Mouse (Mus musculus): ENCODE measurements at regions not wholly inside any gene's neighbourhood (a gene's known extent, or its start where the extent isn't known, plus 50 kb on each side); places are given as distances from the start of the nearest gene placed in this dataset.

DNA sequence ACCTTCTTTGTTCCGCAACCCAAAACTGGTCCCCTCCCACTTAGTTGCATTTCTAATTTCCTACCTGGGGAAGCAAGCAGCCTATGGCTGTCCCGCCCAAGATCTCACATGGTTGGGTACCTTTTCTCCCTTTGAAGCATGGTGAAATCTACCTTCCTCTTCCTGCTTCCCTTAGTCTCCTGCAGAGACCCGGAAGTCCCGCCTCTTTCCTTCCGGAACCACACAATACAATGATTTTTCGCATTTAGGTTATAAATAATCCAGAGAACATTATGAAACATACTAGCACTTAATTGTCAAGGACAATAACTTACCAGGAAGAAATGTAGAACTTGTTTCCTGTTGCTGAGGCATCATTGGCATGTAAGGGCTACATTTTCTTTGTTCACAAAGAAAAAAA lies 58.8 kb downstream of the 1700009N14Rik start:
- no peak for DNase-seq (ENCODE audit: low spot score)

DNA sequence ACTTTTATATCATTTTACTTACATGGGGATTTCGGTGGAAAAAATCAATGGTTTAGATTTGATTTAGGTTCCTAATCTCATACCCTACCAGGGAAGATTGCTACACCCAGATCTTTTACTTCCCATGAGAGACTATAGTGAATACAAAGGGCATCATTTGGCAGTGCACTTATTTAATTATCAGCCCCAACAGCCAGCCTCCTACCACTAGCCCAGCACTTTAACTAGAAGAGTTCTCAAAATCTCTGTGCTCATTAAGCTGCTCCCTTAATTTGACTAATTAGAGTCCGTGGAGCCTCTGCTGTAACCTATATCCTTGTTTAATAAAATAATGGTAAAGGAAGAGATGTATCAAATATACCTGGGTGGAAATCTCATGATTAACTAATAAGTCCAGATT lies 77.4 kb downstream of the 1700009N14Rik start:
- no peak for DNase-seq (ENCODE audit: low spot score)

DNA sequence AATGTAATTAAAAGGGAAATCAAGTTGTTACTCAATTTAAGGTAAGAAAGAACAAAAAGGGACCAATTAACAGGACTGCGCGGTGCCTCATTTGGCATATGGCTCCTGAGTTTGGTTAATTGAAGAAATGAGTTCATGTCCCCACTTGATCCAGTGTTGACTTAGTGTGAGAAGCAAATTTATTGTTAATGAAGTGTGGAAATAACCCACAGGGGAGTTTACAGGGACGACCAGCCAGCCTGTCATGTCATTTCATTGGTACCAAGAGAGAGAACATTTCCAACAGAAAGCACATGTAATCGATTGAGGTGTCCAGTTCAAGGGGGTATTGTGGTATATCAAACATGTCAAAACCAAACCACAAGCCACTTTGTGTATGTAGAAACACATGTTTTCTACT lies 78.6 kb downstream of the 1700009N14Rik start:
- DNase-seq (ENCODE audit: low spot score): no peak

DNA sequence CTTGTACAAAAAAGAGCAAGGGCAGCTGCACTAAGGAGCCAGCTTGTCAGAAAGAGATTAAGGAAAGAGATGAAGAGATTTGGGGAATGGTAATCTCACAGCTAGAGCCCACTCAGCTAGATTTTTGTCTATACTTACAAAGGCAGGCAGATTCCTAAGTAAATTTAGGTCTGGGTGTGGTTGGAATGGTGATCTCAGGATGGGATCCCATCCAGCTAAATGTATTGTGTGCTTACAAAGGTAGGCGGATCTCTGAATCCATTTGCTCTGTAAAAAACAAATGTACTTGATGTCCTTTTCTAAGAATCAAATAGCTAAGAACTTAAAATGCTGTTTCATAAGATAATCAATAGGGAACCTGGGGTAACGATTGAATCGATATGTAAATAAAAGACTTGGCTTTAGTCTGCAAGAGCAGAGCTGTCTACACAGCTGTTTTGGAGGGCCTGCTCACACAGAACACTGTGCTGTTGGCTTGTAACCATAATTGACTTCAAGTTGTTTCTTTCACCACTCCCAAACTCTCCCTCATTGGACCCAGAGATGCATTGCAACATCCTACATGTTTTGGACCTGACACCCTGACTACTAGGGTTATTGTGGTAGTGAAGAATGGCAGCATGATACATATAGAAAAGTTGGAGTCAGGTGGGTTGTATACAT lies 106.1 kb downstream of the 1700009N14Rik start:
- DNase-seq (ENCODE audit: low spot score): no peak

DNA sequence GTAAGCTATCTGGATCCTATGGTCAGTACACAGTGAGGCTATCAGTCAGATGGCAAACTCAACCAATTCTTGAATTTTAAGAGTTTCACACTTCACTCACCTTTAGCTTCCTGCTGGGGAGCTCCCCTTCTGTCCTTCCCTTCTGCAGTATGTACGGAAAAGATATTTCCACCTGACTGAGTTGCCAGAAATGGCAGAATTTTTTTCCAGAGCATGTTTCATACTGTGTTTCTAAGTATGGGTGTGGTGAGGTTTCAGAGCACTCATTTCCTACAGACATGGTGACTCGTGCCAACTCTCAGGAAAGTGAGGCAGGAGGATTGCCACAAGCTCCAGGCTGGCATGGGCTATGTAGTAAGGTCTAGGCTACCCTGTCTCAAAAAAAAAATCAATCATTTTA lies 147.3 kb downstream of the 1700009N14Rik start:
- no peak for DNase-seq (ENCODE audit: low spot score)

DNA sequence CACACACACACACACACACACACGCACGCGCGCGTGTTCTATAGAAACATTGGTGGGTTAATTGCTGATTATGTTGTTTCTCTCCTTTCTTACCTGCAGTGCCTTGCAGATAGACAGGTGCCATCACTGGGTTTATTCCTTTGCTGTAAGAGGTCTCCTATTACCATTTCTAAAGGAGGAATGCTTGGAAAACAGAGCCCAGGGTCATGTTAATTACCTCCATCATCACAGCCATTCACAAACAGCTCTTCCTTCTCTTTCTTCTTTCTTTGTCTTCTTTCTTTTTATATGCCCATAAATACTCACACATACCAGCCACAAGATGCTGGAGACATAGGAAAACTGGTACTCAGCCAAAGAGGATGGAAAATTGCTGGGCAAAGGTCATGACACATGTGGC lies 155.0 kb downstream of the 1700009N14Rik start:
- no peak for DNase-seq (ENCODE audit: low spot score)

DNA sequence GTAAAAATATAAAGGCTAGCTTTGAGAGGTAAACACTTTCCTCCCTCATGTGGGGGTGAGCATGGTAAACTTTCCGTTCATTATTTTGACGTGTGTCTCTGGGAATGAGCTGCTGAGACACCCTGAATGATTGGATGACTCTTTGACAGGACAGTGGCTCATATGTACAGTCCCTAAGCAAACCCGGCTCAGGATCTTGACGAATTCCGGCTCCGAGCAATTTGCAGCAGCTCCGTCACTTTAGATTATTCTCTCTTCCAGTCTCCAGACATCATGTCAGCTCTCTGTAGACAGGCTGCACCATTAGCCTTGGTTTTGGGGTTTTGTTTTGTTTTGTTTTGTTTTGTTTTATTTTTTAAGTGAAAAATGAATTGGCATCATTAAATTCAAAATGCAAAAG lies 194.0 kb downstream of the 1700009N14Rik start:
- no peak for DNase-seq (ENCODE audit: low spot score)

DNA sequence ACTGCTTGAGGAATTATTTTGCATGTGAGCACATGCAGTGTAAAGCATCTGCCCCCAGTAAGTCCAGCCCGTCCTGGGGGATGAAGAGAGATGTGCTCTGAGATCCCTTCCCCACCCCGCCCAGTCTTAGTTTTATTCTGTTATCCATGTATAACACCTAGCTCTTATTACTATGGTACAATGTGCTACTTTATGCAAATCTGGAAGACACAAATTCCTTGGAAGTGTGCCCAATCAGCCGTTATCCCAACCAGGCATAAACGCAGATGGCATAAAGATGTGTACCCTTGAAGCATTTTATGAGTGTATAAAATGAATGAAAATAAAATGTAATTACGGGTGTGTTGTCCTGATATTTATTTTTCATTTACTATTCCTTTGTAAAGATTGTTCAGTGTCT lies 194.8 kb downstream of the 1700009N14Rik start:
- no peak for DNase-seq (ENCODE audit: low spot score)

DNA sequence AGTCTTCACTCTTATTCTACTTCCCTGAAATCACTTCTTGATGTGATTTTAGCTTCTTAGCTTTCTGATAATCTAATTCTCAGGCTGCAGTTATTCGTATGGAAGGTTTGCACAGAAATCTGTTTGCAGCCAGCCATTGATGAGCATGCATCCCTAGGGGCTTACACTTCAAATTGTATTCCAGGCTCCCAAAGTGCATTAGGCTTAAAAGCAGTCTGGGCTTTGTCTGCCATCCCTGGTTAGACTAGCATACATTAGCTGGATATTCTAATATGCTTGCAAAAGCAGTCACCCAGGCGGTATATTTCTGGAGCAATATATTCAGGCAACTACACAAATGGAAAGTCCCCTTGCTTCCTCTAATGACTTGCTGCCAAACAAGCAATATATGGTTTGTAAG lies 210.4 kb downstream of the 1700009N14Rik start:
- DNase-seq (ENCODE audit: low spot score): no peak

DNA sequence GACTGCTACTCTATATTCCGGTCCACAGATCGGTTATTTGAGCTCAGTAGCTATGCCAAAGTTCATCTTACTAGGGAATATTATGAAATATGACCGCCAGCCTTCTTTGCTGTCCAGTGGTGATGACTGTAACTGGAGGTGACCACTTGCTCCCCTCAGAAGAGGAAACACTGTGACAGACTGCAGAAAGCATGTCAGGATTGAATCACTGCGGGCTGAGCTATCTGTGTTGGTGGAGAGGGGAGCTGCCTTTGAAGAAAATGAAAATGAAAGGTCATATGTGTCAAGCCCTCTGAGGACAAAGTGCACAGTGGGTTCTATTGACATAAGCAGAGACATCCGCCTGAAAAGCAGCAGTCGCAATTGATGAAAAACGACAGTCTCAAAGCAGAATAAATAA lies 222.5 kb downstream of the 1700009N14Rik start:
- DNase-seq (ENCODE audit: low spot score): no peak

DNA sequence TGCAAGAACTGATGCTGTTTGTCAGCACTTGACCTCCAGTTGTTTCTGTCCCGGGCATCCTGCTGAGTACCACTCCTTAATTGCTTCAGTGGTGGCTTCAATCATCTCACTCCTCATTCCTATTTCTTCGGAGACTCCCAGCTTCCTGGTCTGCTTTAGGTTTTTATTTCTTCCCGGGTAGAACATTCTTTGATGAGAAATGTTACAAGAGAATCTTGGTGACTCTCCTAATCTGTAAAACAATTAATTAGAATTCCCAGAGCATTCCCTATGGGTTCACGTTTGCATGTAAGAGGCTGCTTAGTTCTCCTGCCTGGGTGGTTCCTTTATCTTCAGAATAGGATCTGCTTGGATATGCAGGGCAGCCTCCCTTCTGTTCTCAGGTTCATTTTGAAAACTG lies 245.1 kb downstream of the 1700009N14Rik start:
- no peak for DNase-seq (ENCODE audit: low spot score)

DNA sequence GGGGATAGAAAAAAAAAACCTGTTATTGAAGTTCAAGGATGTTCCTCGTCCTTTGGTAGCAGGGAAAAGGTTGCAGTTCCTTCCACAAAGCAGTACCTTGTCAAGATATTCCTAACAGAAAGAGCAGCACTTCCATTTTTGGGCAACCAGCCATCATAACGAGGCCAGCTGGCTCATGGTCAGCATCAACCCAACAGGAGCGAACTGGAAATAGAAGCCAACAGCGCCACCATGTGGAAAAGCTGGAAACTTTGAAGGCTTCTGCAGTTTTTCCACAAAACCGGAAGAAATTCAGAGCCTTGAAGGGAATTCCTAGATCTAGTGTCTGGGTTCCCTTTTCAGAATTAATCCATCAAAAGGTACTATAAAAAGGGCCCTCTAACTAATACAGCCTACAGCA lies 247.5 kb downstream of the 1700009N14Rik start:
- peak; percentile 82 for DNase-seq (ENCODE audit: low spot score)

DNA sequence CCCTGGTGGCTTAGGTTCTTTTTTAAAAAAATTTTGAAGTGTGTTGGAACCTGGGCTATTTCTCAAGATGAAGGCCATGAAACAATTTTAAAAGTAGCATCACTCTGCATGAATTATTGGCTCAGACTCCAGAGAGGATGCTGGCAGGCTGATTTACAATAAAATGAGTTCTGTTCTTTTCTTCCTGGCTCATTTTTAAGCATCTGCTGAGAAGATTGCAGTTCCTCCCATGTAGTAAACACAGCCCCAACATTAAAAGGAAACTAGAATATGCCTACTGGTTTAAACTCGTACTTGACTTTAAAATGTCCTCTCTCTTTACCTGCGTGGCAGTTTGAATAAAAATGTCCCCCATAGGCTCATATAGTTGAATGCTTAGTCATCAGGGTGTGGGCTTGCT lies 249.3 kb downstream of the 1700009N14Rik start:
- DNase-seq (ENCODE audit: low spot score): no peak

DNA sequence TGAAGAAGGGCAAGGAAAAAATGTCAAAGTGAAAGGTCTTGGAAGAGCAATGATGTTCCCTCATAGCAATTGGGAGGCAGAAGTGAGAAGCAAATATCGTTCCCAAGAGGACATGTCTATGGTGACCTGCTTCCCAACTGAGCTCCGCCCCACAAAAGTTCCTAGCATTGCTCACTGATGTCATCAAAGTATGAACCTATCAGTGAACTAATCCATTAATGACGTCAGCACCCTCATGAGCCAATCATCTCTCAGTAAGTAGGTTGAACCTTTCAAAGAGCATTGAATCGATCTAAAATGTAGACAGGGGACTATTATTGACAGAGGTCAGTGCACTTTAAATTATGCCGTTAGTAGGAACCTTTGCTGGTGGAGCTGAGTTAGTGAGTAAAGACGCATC lies 267.4 kb downstream of the 1700009N14Rik start:
- DNase-seq (ENCODE audit: low spot score): no peak

DNA sequence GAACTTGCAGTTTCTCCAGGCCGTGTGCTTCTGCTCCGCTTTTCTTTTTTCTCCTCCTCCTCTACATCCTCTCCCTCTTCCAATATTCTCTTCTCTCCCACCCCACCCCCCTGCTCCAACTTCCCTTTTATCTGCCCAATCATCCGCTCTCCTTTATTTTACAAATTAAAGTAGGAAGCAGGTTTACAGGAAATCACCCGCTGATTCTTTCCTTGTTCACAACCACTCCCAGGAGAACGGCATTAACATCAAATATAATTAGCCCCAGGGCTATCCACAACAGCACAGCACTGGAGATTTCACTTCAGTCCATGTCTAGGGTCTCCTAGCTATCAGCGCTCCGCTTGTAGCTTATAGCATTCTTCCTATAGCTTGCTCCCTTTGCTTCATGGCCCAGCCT lies 268.6 kb downstream of the 1700009N14Rik start:
- DNase-seq (ENCODE audit: low spot score): no peak

DNA sequence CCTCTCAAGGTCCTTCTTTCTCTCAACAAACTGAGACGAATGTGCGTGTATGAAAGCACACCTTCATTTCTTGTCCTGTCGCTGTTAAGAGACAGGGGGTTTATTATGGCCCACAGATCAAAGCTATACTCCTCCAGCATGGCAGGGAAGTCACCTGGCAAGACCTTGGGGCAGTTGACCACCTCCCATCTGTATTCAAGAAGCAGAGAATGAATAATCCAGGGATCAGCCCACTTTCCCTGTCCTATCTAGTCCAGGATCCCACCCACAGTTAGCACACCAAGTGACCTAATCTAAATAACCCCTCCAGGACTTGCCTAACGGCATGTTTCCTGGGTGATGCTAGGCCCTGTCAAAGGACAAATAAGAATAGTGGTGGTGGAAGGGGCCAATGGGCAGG lies 269.9 kb downstream of the 1700009N14Rik start:
- DNase-seq (ENCODE audit: low spot score): no peak

DNA sequence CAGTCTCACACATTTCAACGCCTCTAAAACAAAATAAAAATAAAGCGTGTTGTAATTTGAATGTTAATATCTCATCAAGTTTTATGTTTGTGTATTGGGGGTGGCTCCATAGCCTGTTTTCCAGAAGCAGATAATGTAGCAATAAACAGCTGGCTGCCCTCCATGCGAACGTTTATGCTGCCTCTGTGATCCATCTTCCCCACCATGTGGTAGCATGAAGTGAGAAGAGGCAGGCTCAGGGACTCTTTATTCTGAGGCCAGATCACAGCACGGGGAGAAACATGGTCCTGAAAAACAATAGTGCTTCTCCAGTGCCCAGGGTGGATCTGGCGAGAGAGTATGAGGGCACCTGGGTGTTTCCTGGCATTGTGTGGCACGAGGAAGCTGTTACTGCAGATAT lies 271.4 kb downstream of the 1700009N14Rik start:
- DNase-seq (ENCODE audit: low spot score): no peak

DNA sequence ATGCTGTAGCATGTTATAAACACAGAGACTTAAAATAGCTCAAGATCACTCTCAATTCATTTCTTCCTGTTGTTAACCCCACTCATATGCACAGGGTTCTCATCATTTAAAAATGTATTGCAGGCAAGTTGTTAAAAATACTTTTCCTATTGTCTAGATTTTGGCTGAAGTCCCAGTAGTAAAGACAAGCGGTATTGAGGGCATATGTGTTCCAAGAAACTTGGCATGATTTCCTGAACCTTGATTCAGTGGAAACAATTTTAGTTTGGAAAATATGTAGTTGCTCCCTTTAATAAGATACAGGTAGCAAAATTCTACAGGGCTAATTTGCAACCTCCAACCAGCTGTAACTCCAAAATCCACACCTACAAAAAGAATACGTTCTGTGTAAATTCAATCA lies 315.5 kb downstream of the 1700009N14Rik start:
- no peak for DNase-seq (ENCODE audit: low spot score)

DNA sequence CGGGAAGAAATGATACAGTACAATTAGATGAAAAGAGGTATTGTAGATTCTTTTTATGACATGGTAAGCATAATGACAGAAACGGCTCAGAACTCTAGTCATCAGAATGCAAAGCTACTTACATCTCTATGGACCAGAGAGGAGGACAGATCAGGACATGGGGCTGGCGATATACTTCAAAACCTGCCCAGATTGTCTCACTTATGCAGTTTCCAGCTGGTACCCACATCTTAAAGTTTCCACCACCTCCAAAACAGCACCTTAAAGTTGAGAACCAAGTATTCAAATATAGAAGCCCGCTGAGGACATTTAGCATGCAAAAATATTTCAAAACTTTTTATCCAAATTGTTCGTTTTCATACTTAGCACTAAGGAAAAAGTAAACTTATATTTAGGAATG lies 341.0 kb downstream of the 1700009N14Rik start:
- DNase-seq (ENCODE audit: low spot score): no peak

DNA sequence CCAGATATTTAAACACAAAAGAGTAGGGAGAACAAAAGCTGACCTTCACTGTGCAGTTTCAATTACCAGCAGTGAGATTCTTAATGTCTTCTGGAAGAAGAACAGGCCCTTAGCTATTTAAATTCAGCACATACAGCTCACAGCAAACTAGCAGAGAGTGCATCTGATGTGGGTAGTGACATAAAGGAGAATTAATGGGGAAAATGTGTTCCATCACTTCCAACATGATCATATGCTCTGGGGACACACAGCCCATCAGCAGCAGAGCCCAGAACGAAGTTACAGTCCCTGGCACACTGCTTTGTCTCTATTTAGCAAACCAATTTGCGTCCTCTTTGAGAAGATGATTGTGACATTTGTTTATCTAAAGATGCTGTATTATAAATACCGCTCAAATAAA lies 332.9 kb upstream of the Aco1 start:
- DNase-seq (ENCODE audit: low spot score): no peak

DNA sequence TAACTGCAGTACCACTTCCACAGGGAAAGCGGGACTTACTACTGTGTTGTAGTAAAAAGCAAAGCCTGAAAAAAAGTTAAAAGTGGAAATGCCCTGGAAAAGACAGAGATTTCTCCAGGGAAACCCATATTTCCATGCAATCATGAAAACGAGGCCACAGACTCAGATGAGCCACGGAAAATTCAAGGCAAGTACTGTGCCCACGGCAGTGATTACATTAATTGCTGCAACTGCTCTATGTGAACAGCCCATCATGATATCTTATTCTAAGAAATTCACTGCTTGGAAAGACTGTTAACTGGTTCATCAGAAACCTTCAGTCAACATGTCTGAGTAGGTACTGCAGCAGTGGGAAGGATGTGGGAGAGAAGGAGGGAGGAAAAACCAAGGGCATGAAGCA lies 330.1 kb upstream of the Aco1 start:
- no peak for DNase-seq (ENCODE audit: low spot score)

DNA sequence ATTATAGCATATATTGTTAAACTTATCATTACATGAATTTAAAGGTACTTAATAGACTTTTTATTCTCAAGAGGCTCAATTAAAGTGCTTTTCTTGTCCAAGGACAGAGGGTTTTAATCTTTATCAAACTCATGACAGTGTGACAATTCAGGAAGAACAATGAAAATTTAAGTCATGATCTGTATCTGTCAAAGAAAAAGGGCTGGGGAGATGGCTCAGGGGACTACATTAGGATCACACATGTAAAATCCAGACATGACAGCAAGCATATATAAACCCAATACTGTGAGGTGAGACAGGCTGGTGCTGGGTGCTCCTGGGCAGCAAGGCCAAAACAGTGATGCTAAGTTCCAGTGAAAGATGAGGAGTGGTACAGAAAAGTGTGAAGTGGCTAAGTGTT lies 327.3 kb upstream of the Aco1 start:
- DNase-seq (ENCODE audit: low spot score): no peak

DNA sequence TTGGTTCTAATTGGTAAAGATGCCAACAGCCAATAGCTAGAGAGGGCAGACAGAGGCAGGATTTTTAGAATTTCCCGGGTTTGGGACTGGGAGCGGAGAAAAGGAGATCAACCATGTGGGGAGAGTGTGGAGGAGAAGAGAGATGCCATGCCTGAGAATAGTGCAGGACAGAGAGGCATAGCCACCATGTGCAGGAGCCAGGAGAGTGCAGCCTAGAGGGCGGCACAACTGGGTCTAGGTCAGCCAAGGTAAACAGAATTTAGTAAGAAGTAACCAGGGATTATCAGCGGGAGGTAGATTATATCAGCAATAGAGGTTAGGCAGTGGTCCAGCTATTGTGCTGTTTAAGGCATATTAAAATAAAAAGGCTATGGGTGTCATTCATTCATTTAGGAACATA lies 325.2 kb upstream of the Aco1 start:
- no peak for DNase-seq (ENCODE audit: low spot score)

DNA sequence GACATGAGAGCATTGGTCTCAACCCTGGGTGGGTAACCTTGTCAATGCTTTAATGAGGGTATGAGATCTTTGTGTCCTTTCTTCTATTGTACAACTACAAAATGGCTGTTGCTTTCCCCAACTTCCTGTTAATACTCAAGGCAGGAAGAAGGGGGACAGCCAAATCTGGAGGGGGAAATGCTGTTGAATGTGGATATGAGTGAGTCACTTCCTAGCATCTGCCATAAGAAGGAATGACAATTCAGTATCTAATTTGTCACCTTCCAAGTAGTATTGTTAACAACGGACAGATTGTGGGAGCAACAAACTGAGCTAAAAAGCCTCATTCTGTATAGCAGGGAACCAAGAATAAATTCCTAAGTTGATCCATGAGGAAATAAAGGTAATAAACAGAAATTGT lies 309.2 kb upstream of the Aco1 start:
- DNase-seq (ENCODE audit: low spot score): no peak
